Mouse (Mus musculus) large intestine, adult 2 months (tissue): ENCODE results near the gene Gm21828. TPM values are rescaled to one million over a fixed set of nuclear protein-coding genes. Genes with fewer than 3 reads are reported as not detected.
"Not testable (repeated sequence)": the region's sequence is repeated elsewhere in the genome, so short reads cannot be mapped to it uniquely, and the experiment has no call there.

Source experiments
- DNase-seq: peaks from one replicate; pipeline ENCODE4 v3.0.0-alpha.2; 2012; ENCODE audit warnings: low read depth, low spot score
- WGBS: fragments of 180-500 bp; shearing (Covaris S2); methylation state at CpG from one replicate; pipeline ENCODE4 v1.1.7; 2018; 5-methylcytosine and 5-hydroxymethylcytosine counted together
- polyA plus RNA-seq: library from polyadenylated mRNA; depleted of rRNA; stranded (reverse); fragments of >200 nt; gene quantifications from 2 replicates; pipeline ENCODE4 v1.2.3, GENCODE M21; 2012; rRNA removed

Gm21828 gene
- polyA plus RNA-seq: not detected in 2 replicates

GRCm38 (mm10) chrY:13223828-13224227 is at the start of gene Gm21828:
Gm21828 (minus strand) TSS chrY:13223928.
- WGBS: no CpG with 5 or more reads among the region's 3 CpGs
- not testable (repeated sequence) for DNase-seq

DNA sequence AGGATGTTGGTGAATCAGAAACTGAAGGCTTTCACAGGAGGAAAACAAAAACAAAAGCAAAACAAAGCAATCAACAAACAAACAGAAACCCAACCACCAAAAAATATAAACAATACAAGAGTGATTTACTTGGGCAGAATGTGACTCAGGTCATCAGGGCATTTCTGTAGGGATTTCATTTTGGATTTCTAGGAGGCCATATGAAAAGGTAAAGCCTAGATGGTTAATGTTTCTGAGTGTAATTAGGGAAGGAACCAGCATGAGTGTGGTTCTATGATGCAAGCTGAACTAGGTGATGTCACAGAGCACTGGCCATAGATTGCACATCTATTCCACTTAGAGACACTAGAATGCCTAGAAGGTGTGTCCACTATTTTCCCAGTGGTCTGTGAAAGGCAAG is 28.4 kb upstream of the Gm21828 start, which contains the start of the genes Gm21440 and Gm21454:
Gene Gm21440, plus strand, starts transcription at position 301 of the 400 bp plus-strand sequence.
Gene Gm21454, plus strand, starts transcription at position 352 of the 400 bp plus-strand sequence.
- not testable (repeated sequence) for DNase-seq

Other genes with a start within 250 kb of the Gm21828 start
- not detected in 2 replicates for gene Gm20807, start 181.0 kb downstream of the Gm21828 start, polyA plus RNA-seq
- gene Gm21891, start 90.4 kb downstream of the Gm21828 start, polyA plus RNA-seq: not detected in 2 replicates
- not detected in 2 replicates for gene Gm21425, start 62.0 kb downstream of the Gm21828 start, polyA plus RNA-seq
- gene Gm21440, start 28.5 kb upstream of the Gm21828 start, polyA plus RNA-seq: not detected in 2 replicates
- gene Gm21454, start 28.5 kb upstream of the Gm21828 start, polyA plus RNA-seq: not detected in 2 replicates
- gene Gm21725, start 125.1 kb upstream of the Gm21828 start, polyA plus RNA-seq: not detected in 2 replicates
- gene Gm21866, start 241.7 kb upstream of the Gm21828 start, polyA plus RNA-seq: not detected in 2 replicates